Mouse (Mus musculus) kidney, postnatal 4 days (tissue): ENCODE results near the gene Ttc41.

Experiments used
- DNase-seq, 2 experiments: peaks; one replicate each; pipeline ENCODE4 v3.0.0; 2021; ENCODE audit warnings: mixed read lengths in 2 of 2

The Ttc41 gene

DNA sequence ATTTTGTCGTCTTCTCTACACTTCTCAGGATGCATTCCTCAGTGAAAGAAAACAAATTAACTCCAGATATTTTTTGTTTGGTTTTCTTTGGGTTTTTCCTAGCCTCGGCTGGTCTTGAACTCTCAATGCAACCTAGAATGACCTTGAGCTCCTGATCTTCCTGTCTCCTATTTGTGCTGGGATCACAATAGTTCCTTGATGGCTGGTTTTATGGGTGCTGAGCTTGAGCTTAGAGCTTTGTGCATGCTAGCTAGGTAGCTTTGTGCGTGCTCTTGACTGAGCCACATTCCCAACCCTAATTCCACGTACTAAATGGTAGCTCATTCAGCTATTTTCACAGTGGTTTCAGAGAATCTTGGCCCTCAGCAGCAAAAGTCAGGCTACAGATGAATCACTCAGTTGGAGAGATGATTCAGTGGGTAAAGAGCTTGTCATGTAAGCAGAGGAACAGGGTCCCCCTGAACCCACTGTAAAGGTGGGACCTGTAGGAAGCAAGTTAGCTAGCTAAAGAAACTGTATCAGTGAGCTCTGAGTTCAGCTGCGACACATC is 78.6 kb downstream of the Ttc41 start:
- DNase-seq, result no peak

DNA sequence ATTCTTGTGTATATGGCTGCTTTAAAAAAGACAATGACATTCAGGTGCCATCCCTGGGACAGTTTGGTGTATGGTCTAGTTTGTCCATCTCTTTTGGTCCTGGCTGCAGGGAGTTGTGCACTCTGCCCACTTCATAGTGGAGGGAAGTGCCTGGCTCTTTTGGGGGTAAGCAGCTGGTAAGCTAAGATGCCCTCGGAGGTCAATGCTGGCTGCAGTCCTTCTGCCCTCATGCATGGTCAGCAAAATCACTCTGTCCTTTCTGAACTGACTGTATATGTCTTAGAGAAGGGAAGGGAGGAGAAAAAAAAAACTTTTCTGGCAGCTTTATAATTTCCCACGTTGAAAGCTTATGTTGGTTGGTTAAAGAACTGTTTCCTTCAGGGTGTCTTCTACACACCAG is 79.8 kb downstream of the Ttc41 start:
- DNase-seq, result no peak

DNA sequence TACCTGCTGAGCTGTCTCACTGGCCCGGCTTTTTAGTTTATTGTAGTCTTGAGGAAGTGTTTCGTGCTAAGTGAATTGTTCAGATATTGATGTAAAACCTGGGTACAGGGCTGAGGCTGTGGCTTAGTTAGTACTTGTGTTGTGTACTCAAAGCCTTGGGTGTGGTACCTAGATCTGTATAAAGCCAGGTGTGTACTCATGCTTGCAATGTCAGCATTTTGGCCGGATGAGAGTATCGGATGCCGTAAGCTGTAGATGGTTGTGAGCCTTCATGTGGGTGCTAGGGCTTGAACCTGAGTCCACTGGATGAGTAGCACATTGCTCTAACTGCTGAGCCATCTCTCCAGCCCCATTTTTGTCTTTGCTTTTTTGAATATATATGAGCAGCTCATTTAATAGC is 80.5 kb downstream of the Ttc41 start:
- DNase-seq, result no peak

DNA sequence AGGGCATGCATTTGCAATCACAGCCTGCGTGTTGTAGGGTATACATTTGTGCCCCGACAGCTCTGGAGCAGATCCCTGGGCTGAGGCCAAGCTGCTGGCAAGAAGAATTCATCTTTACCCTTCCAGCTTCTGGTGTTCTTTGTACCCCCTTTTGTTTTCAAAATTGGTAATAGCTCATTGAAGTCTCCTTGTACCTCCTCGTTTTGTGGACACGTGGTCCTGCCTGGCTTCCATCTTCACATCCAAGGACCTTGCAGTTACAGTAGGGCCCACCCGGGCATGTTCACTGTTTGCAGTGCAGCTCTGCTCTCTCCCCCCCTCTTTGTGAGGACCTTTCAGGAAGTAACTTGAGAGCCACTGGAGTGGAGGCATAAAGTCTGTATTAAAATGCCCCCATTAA is 82.6 kb downstream of the Ttc41 start:
- no peak for DNase-seq

DNA sequence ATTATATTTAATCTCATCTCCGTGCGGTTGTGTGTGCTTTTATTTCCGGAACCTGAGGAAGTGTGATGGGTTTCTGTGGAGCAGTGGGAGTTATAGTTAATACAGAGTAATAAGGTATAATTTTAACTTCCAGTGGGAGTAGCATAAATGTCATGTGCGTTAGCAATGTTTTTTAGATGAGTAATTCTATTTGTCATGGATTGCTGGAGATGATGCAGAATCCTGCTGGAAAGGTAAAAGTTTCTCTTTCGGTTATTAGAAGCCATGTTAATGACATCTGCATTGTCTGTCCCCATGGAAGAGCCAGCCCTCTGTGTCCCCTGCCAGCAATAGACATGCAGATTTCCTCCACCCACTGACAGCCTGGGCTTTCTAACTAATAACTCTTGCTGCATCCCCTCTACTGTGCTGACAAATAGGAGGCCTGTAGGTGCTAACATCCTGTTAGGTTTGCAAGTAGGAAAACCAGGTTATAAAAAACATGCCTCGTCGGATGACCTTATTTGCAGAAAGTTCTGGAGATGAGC is 83.6 kb downstream of the Ttc41 start:
- DNase-seq, result no peak

DNA sequence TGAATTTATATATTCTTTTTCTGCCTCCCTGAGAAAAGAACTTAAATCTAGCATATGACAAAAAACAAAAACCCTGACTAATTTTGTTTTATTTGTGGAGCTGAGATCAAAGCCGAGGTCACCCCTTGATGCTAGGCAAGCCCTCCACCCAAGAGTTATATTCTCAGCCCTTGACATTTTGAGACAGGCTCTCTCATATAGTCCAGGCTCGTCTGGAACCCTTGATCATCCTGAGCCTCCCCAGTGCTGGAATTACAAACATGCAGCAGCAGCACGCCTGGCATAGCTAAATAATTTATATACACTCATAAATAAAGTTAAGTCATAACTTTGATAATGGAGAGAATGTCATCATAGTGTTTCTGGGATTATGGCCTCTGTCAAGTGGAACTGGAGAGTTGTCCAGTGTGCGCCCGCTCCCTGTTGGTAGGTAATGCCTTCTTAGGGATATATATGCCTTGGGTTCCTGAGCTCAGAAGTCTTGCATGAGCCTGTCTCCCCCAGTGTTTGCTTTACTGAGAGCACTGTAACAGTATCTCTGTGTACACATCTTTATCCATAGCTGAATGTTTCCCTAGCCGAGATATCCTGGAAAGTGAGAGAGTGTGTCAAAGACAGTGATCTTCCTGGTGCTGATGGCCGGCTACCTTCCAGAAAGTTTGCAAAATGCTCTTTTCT is 86.0 kb downstream of the Ttc41 start:
- DNase-seq, result no peak

DNA sequence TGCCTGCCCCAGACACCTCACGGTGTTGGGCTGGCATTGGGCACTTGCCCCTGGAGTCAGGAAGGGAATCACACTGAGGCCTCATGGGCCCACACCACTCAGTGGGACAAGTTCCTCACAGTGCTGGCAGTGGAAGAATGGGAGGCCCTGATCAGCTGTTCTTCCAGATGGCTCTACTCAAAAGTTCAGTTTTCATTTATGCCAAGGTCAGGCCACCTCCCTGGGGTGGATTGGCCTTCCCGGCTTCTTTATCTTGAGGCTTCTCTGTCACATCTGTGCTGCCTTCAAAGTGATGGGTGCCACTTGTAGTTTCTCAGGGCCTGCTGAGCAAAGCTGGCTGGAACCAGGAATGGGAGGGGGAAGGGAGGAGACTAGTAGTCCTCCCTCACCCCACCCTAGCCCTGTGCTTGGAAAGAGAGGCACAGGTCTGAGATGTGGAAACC is 87.9 kb downstream of the Ttc41 start:
- DNase-seq, result peak; percentile 27 to 48

DNA sequence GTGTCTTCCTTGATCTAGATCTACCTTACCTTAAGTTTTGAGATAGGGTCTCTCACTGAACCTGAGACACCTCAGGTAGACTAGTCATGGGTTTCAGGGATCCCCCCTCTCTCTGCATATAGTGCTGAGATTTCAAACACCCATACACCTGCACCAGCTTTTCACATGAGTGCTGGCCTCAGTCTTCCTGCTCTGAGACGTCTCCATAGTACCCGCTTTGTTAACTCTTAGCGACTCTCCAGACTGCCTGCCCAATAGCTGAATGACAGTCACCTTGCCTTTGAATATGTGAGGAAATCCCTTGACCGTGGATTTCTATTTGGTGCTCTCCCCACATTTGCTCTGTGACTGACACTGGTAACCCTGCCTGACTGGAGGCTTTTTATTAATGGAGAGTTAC is 88.6 kb downstream of the Ttc41 start:
- DNase-seq, result no peak

DNA sequence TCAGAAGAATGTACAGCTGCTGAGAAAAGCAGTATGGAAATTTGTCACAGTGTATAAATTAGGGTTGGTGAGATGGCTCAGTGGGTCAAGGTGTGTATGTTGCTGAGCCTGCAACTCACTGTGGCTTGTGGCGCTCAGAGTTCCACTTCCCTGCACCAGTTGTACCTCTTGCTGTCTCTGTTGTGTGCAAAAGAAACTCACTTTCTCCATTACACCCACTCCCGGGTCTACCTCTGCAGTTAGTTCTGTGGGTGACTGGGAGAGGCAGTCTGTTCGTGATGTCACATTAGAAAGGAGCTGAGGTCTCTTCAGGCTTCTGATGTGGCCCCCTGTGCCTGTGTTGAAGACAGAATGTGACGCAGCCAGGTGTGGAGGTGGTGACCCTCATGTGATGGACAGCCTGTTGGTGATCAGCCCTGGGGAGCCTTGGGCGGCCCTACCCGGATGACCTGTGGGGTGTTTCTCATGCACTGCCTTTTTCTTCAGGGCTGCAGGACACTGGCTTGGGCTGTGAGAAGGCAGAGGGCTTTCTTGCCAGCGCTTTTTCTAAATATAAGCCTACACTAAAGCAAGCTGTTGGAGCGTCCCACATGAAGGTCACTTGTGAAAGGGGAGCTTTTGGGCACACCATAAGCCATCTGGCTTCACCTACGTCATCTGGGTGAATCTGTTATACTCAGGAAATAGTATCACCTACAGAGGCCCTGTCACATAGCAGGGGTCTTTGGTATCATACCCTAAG is 89.4 kb downstream of the Ttc41 start:
- no peak for DNase-seq

DNA sequence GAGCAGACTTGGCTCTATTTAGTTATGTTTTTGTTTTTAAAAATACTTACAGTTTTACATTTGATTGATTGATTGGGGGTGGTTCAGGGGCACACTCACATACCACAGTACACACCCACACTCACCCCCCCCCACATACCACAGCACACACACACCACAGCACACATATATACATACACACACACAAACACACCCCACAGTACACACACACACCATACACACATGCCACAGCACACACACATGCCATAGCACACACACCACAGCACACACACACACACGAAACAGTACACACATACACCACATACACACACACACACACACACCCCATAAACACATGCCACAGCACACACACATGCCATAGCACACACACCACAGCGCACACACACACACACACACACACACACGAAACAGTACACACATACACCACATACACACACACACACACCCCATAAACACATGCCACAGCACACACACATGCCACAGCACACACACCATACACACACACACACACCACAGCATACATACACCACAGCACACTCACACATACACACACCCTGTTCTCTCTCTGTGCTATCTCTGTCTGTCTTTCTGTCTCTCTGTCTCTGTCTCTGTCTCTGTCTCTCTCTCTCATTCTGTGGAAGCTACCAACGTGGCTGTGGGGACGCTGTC is 90.6 kb downstream of the Ttc41 start:
- no peak for DNase-seq

DNA sequence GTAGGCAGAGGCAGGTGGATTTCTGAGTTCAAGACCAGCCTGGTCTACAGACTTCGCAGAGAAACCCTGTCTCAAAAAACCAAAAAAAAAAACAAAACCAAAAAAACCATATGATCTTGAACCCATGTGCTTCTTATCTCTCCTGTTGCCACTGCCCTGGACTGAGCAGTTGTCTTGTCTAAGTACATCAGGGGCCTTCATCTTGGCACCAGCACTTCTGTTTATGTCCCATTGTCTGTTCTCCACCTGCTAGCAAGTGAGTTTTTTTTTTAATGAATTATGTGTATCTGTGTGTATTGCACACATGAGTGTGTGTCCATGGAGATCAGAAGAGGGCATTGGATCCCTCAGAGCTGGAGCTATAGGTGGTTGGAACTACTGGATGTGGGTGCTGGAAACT is 101.8 kb downstream of the Ttc41 start:
- no peak for DNase-seq

DNA sequence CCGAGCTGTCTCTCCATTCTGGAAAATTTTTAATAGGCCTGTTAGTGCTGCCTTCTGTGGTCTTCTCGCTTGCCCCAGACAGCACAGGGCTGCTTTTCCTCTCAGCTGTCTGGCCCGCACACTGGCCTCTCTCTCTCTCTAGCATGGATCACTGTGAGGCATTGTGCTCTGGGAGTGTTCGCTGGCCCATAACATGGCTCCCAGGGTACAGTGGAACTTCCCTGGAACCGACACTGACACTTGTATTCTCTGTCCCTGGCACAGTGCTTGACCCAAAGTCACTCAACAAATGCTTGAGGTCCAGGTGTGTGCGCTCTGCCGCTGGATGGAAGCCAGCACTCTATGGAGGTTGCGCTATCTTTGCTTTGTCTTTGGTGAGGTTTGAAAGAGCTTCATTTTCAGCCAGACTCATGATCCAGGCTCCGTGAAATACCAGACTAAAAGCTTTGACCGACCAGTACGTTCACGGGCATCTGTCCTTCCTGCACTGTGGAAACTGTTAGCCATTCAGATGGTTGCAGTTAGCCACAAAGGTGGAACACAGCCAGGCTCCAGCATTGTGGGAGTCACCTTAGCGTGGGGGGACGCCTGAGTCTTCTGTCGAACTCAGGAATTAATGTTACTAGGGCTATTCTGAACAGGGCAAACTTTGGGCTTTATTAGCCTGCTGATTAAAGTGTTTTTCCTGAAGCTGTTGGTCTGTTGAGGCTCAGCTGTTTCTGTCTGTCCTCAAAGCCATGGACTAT is 102.6 kb downstream of the Ttc41 start:
- no peak for DNase-seq

DNA sequence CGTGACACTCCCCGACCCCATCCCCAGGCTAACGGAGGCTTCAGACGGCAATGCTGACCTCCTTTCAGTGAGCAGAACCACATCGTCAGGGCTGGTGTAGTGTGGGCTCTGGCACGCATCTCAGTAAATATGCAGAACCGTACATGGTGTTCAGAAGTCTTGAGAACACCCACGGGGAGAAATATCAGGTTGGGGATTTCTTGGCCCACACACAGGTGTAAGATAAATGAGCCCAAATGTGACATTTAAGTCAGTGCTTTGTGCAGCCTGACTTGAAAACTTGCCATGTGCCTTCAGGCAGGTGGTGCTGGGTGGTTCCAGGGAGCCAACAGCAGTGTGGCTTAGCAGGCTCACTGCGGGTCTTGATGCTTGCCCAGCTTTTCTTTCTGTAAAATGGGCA is 104.4 kb downstream of the Ttc41 start:
- DNase-seq, result no peak

DNA sequence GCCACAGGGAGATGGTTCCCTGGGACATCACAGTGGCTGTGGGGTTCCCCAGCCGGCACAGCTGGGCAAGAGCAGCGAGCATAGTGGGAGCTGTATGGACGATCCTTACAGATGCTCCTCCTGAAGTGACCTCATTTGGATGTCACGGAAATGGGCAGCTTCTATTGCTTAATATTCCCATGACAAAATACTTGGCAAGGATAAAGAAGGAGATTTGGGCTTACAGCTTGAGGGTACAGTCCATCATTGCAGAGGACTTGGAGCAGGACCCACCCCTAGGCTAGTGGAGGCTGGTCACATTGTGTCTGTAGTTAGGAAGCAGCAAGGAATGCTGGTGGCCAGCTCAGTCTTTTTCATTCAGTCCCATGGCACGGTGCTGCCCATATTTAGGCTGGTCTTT is 105.0 kb downstream of the Ttc41 start:
- DNase-seq, result no peak

DNA sequence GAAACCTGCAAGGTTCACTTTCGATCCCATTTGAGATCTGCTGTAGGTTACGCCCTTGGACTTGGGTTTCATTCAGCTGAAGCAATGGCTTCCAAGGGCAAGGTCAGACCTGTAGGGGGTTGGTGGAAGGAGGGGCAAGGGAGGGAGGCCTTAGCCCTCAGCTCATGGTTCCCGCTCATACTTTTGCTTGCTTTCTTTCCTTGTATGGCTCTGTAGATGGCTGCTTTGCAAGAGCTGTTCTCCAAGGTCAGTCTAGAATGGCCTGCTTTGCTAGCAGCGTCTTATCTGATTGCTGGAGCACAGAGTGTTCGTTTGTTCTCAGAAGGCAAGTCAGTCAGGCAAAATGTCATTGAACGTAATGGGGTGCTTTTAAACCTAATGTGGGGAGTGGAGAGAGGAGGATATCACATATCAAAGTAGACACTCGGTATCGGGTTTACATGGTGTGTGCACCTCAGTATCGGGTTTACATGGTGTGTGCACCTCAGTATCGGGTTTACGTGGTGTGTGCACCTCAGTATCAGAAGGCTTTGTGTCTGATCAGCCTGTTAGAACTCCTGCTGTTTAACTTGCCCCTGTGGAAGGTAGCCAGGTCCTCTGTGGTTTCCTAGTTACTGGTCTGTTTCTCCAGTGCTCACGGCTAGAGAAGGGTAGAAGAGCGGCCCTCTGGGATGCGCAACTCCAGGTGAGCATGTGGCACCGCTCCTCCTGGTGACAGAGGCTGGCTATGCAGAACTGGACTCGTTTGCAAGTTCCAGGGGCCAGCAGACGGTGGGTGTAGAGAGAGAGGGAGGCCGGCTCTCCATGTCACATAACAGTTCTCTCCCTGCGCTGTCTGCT is 108.9 kb downstream of the Ttc41 start:
- DNase-seq, result no peak

DNA sequence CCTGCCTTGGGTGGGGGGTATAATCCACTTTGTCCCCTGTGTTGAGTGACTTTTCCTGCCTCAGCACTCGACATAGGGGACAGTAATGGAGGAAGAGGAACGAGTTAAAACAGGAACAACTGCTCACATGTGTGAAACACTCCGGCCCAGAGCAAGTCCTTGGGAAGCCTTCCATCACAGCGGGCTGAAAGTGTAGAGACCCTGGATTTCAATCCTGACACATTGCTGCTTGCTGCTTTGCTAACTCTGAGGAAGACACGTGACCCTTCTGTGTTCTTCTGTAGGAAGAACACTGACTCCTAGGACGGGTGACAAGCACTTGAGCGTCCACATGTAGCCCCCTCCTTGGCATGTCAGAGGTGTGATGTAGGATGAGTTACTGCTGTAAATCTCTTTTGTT is 109.5 kb downstream of the Ttc41 start:
- no peak for DNase-seq

DNA sequence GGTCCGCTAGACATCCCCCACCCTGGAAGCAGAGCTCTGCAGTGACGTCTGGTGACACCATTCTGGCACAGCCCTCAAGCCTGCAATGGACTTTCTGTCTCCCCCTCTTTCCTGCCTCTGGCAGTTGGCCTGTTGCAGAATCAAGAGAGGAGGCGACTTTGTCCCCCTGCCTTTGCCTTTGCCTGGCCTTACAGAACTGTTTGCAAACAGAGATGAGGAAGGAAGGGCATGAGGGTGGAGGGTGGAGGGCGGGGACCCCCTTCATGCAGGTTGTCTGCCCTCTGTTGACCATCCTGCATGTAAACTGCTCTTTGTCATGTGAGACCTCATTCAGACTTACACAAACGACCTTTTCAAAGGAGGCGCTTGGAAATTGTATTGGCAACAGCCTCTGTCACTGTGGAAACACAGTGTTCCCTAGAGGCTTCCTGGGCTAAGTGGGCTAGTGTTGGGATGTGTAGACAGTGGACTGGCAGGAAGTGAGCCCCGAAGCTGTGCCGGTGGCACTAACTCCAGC is 114.1 kb downstream of the Ttc41 start:
- DNase-seq, result peak; percentile 33 to 46

DNA sequence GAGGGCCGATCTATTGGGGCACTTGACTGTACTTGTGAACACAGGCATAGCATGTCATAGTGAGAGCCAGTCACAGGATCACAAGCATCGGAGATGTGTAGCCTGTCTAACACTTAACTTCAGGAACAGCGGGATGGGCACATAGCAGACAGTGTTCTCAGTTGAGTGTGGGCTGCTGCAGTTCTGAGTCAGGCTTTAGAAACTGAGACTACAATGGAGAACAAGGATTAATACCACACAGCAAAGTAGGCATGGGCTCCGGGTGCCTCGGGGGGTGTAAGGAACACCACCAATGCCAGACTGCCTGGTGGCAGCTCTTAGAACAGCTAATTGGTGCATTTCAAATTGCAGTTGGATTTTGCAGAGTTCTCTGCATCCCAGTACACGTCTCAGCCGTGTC is 115.4 kb downstream of the Ttc41 start:
- no peak for DNase-seq

DNA sequence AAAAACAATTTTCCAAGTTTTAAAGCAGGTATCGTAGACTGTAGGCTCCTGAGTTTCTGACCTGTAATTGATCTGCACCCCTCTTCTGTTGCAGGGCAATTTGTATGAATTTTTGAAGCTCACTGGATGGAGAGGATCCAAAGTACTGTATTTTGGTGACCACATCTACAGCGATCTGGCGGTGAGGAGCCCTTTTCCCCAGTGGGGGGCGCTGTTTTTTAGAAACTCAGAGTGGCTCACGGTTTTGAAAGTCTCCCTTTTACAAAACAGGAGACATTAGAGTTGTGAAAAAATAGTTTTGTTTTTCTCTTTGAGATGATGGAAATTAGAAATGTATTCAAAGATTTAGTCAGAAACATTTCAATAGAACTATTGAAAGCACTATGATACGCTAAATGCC is 118.5 kb downstream of the Ttc41 start:
- no peak for DNase-seq

DNA sequence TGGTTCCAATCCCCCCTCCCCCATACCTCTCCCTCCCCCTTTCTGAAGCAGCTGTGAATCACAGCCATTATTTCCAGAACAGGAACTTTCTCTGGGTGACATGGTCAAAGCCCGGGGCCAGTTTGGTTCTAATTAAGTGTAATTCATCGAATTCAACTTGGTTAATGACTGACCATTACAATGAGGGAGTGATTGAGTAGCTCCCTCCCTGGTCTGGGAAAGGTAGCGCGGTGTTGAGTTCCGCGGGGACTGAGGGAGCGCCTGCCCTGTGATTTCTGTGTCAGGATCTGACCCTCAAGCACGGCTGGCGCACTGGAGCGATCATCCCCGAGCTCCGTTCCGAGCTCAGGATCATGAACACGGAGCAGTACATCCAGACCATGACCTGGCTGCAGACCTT is 119.3 kb downstream of the Ttc41 start:
- peak; percentile 53 to 74 for DNase-seq

DNA sequence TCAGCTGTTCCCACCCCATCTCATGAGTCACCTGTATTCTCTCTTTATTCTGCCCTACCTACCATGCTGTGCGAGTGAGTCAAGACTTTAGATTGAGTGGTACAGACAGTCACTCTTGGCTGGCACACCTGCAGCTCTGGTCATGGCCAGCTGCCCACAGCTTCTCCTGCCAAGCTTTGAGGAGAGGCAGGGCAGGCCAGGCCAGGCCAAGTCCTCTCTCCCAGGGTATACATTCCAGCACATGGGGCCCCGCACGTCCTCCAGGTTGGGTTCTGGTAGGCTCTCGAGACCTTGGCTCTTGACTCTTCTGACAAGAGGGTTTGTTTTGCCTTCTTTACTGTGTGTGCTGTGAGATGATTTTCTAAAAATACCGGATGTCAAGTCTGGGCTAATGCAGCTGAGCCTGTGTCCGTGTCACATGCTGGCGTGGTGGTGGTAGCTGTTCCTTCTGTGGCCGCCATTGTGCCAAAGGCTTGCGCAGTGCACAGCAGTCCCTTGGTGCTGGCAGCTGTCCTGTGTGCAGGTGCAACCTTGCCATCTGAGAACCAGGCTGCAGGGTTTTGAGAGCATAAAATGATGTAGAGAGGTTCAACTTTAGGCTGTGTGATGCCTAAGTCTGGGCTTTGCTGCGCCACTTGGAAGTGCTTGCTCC is 120.4 kb downstream of the Ttc41 start:
- DNase-seq, result peak; percentile 61 to 70
